Mouse (Mus musculus) neural tube, embryonic 14.5 days (tissue): ENCODE results near the gene Ap5s1. TPM values are rescaled to one million over a fixed set of nuclear protein-coding genes. Genes with fewer than 3 reads are reported as not detected.
"Not testable (repeated sequence)": the region's sequence is repeated elsewhere in the genome, so short reads cannot be mapped to it uniquely, and the experiment has no call there.

Source experiments
- ATAC-seq: fragments of 200-750 bp; cut with Nextera tagmentation; 2 replicates; pipeline ENCODE4 v1.8.0; 2017; ENCODE audit warnings: low read depth, mild to moderate bottlenecking, moderate TSS enrichment, moderate library complexity
- H3K27ac ChIP-seq: fragments of 300-500 bp; sonication (generic); 2 replicates; pipeline ENCODE4 v1.5.1; 2014; ENCODE audit warnings: low read depth, mild to moderate bottlenecking, control low read depth, low read length, moderate library complexity, mixed read lengths
- H3K27me3 ChIP-seq: fragments of 300-500 bp; sonication (generic); 2 replicates; pipeline ENCODE4 v1.6.1; 2014; ENCODE audit warnings: low read length; ENCODE audit not compliant: control insufficient read depth, insufficient read depth
- H3K36me3 ChIP-seq: fragments of 300-500 bp; sonication (generic); 2 replicates; pipeline ENCODE4 v1.6.1; 2014; ENCODE audit warnings: low read length, mixed read lengths; ENCODE audit not compliant: control insufficient read depth, insufficient read depth
- H3K4me1 ChIP-seq: fragments of 300-500 bp; sonication (generic); 2 replicates; pipeline ENCODE4 v1.6.1; 2014; ENCODE audit warnings: low read length; ENCODE audit not compliant: control insufficient read depth, insufficient read depth
- H3K4me2 ChIP-seq: fragments of 300-500 bp; sonication (generic); 2 replicates; pipeline ENCODE4 v1.6.1; 2014; ENCODE audit warnings: mild to moderate bottlenecking, low read depth, low read length, control low read depth
- H3K4me3 ChIP-seq: fragments of 300-500 bp; sonication (generic); 2 replicates; pipeline ENCODE4 v1.5.1; 2014; ENCODE audit warnings: low read depth, low read length, control low read depth, mixed read lengths
- H3K9ac ChIP-seq: fragments of 300-500 bp; sonication (generic); replicated peaks from 2 replicates; pipeline ENCODE4 v1.6.1; 2014; ENCODE audit warnings: low read depth, mild to moderate bottlenecking, control low read depth, low read length, mixed read lengths
- H3K9me3 ChIP-seq: fragments of 300-500 bp; sonication (generic); 2 replicates; pipeline ENCODE4 v1.6.1; 2016; ENCODE audit warnings: low read length; ENCODE audit not compliant: control insufficient read depth
- WGBS: fragments of 180-500 bp; shearing (Covaris S2); extraction: QIAGEN DNeasy Blood & Tissue Kit; methylation state at CpG from one replicate; pipeline ENCODE4 v1.1.7; 2014; 5-methylcytosine and 5-hydroxymethylcytosine counted together
- polyA plus RNA-seq: library from polyadenylated mRNA; unstranded; fragments of >200 nt; fragmentation: Nextera tagmentation; extraction: Ambion mirVana; gene quantifications from 2 replicates; pipeline ENCODE4 v1.2.1, GENCODE M21; 2014

The Ap5s1 gene
- polyA plus RNA-seq, 1 experiment from 2014 or later, result 39.5 TPM

GRCm38 (mm10) chr2:131223569-131223968 lies 16.7 kb downstream of the Ap5s1 start:
- H3K36me3 ChIP-seq, result no peaks in the 10 kb centered on the region
- WGBS, result 57% methylated on average over 1 of the region's 1 CpGs
- H3K27ac ChIP-seq, result no peak overlapping the region
- H3K9me3 ChIP-seq, result no peaks in the 10 kb centered on the region
- no peak overlapping the region for H3K4me2 ChIP-seq
- no peaks in the 10 kb centered on the region for H3K27me3 ChIP-seq
- no peak for ATAC-seq
- no peak overlapping the region for H3K4me3 ChIP-seq
- H3K4me1 ChIP-seq, result no peaks in the 10 kb centered on the region
- H3K9ac ChIP-seq, result no peak overlapping the region

GRCm38 (mm10) chr2:131225178-131225577 lies 18.3 kb downstream of the Ap5s1 start:
- no peak overlapping the region for H3K4me3 ChIP-seq
- no peak overlapping the region for H3K4me2 ChIP-seq
- no peaks in the 10 kb centered on the region for H3K27me3 ChIP-seq
- no peaks in the 10 kb centered on the region for H3K36me3 ChIP-seq
- no peaks in the 10 kb centered on the region for H3K4me1 ChIP-seq
- 88% methylated on average over 6 of the region's 6 CpGs for WGBS
- no peak overlapping the region for H3K9ac ChIP-seq
- no peaks in the 10 kb centered on the region for H3K9me3 ChIP-seq
- H3K27ac ChIP-seq, result no peak overlapping the region
- no peak for ATAC-seq

- 76% methylated on average over 2 of the region's 2 CpGs for WGBS
- not testable (repeated sequence) for H3K9me3 ChIP-seq, H3K4me1 ChIP-seq
These were observed 19.8 kb downstream of the Ap5s1 start for GRCm38 (mm10) chr2:131226669-131227068.

GRCm38 (mm10) chr2:131227243-131227642 lies 20.4 kb downstream of the Ap5s1 start:
- H3K9ac ChIP-seq, result no peak overlapping the region
- H3K4me1 ChIP-seq, result no peaks in the 10 kb centered on the region
- no peaks in the 10 kb centered on the region for H3K27me3 ChIP-seq
- H3K4me2 ChIP-seq, result no peak overlapping the region
- H3K27ac ChIP-seq, result no peak overlapping the region
- no peak overlapping the region for H3K4me3 ChIP-seq
- ATAC-seq, result no peak
- no peaks in the 10 kb centered on the region for H3K36me3 ChIP-seq
- H3K9me3 ChIP-seq, result no peaks in the 10 kb centered on the region
- 95% methylated on average over 3 of the region's 3 CpGs for WGBS

More at GRCm38 (mm10) chr2:131226669-131227068, 19.8 kb downstream of the Ap5s1 start:
- H3K27ac ChIP-seq, H3K4me2 ChIP-seq, H3K4me3 ChIP-seq, ATAC-seq, H3K27me3 ChIP-seq, H3K36me3 ChIP-seq, H3K9ac ChIP-seq: not testable (repeated sequence)

GRCm38 (mm10) chr2:131232558-131232957 lies 25.7 kb downstream of the Ap5s1 start:
- no peak overlapping the region for H3K4me2 ChIP-seq
- H3K9me3 ChIP-seq, result no peaks in the 10 kb centered on the region
- 0 out of 2 replicates have a peak, but pooled peaks cover 6% of the 10 kb centered on the region for H3K4me1 ChIP-seq
- no peak overlapping the region for H3K4me3 ChIP-seq
- H3K36me3 ChIP-seq, result no peaks in the 10 kb centered on the region
- H3K9ac ChIP-seq, result no peak overlapping the region
- H3K27me3 ChIP-seq, result no peaks in the 10 kb centered on the region
- H3K27ac ChIP-seq, result no peak overlapping the region
- ATAC-seq, result no peak
- 83% methylated on average over 2 of the region's 2 CpGs for WGBS

GRCm38 (mm10) chr2:131233307-131234126 lies 26.6 kb downstream of the Ap5s1 start, which contains the start of gene Mavs:
Gene Mavs (plus strand): TSS chr2:131234063.
- peak within 1 kb of the TSS; percentile 44 for H3K9ac ChIP-seq
- H3K4me2 ChIP-seq, result peak within 1 kb of the TSS; percentile 84
- WGBS, result 9% methylated on average over 29 of the region's 29 CpGs
- H3K4me1 ChIP-seq, result 0 out of 2 replicates have a peak, but pooled peaks cover 6% of the 10 kb centered on the region
- peak; percentile 100 for ATAC-seq
- H3K36me3 ChIP-seq, result no peaks in the 10 kb centered on the region
- peak within 1 kb of the TSS; percentile 43 for H3K4me3 ChIP-seq
- H3K27ac ChIP-seq, result no peak within 1 kb of the TSS
- H3K27me3 ChIP-seq, result no peaks in the 10 kb centered on the region
- H3K9me3 ChIP-seq, result no peaks in the 10 kb centered on the region

- peak; percentile 25; the same call in 1 of the 2 replicates for ATAC-seq
- Histone ChIP-seq H3K9ac (peak overlapping the region; percentile 44), H3K27ac (no peak overlapping the region), H3K4me1 (0 out of 2 replicates have a peak, but pooled peaks cover 6% of the 10 kb centered on the region), H3K4me3 (peak overlapping the region; percentile 43), H3K36me3 (no peaks in the 10 kb centered on the region), H3K4me2 (peak overlapping the region; percentile 84), H3K27me3 (no peaks in the 10 kb centered on the region), H3K9me3 (no peaks in the 10 kb centered on the region)
- WGBS, result 12% methylated on average over 28 of the region's 28 CpGs
These were observed 27.3 kb downstream of the Ap5s1 start for GRCm38 (mm10) chr2:131234127-131234650.

- Histone ChIP-seq H3K9me3 (no peaks in the 10 kb centered on the region), H3K4me2 (no peak overlapping the region), H3K27ac (no peak overlapping the region), H3K4me3 (no peak overlapping the region), H3K9ac (no peak overlapping the region), H3K36me3 (no peaks in the 10 kb centered on the region), H3K4me1 (0 out of 2 replicates have a peak, but pooled peaks cover 6% of the 10 kb centered on the region), H3K27me3 (no peaks in the 10 kb centered on the region)
- WGBS, result 84% methylated on average over 7 of the region's 7 CpGs
- no peak for ATAC-seq
These were observed 28.2 kb downstream of the Ap5s1 start for GRCm38 (mm10) chr2:131234970-131235635.

GRCm38 (mm10) chr2:131242180-131242579 lies 35.3 kb downstream of the Ap5s1 start:
- H3K9me3 ChIP-seq, result no peaks in the 10 kb centered on the region
- no peaks in the 10 kb centered on the region for H3K4me1 ChIP-seq
- H3K36me3 ChIP-seq, result no peaks in the 10 kb centered on the region
- H3K4me3 ChIP-seq, result no peak overlapping the region
- H3K4me2 ChIP-seq, result no peak overlapping the region
- H3K27ac ChIP-seq, result no peak overlapping the region
- no peak overlapping the region for H3K9ac ChIP-seq
- no peak for ATAC-seq
- no peaks in the 10 kb centered on the region for H3K27me3 ChIP-seq
